ENCODE assay signal across 17 mouse cellular contexts in genomic region chr4:58464390-58465164, GRCm38 (mm10).
DNase-seq lines count a peak whose midpoint lies in the region; ATAC-seq and TF ChIP-seq lines count a peak whose summit lies in the region.
"Had no signal": no experiment of that assay in that cellular context is flagged by ENCODE, and none has a peak within 500 bp of the region (broad histone marks: within the 10 kb centered on the region; RNA-seq: fewer than 3 reads in every experiment).

No protein-coding gene starts in this region.

- TF ChIP-seq POLR2A in embryonic fibroblast, embryonic 13.5 days (IDR thresholded peaks at IDR 0.05; ENCODE audit: low read depth, low read length) = no peak

- H3K27me3 ChIP-seq in heart, embryonic 16.5 days (ENCODE audit: control insufficient read depth, insufficient read depth, low read length) = no peaks in the 10 kb centered on the region
- no peaks in the 10 kb centered on the region for H3K27me3 ChIP-seq in C2C12 (ENCODE audit: control insufficient read depth, insufficient read depth, insufficient read length)
- H3K27me3 ChIP-seq in hindbrain, embryonic 14.5 days (ENCODE audit: control insufficient read depth, insufficient read depth, low read length) = no peaks in the 10 kb centered on the region
- H3K27me3 ChIP-seq: heart, embryonic 15.5 days; hindbrain, embryonic 13.5 days; neural tube, embryonic 15.5 days had no signal

- H3K36me3 ChIP-seq in heart, embryonic 16.5 days (ENCODE audit: control insufficient read depth, insufficient read depth) = no peaks in the 10 kb centered on the region
- peaks cover 5% of the 10 kb centered on the region for H3K36me3 ChIP-seq in C2C12 (ENCODE audit: control insufficient read depth, insufficient read depth)
- no peaks in the 10 kb centered on the region for H3K36me3 ChIP-seq in hindbrain, embryonic 14.5 days (replicated peaks; ENCODE audit: control insufficient read depth, insufficient read depth)
- H3K36me3 ChIP-seq: heart, embryonic 15.5 days; hindbrain, embryonic 13.5 days; neural tube, embryonic 15.5 days had no signal

- 73% methylated on average over 13 of the region's 13 CpGs for WGBS in heart, embryonic 16.5 days
- WGBS in hindbrain, embryonic 14.5 days = 91% methylated on average over 13 of the region's 13 CpGs

- no peak overlapping the region for H3K4me2 ChIP-seq in heart, embryonic 16.5 days (ENCODE audit: low read depth, low read length)
- no peak overlapping the region for H3K4me2 ChIP-seq in hindbrain, embryonic 14.5 days (replicated peaks)
- H3K4me2 ChIP-seq: heart, embryonic 15.5 days; hindbrain, embryonic 13.5 days; neural tube, embryonic 15.5 days had no signal

- TF ChIP-seq CTCF in C2C12 (IDR thresholded peaks at IDR 0.05; ENCODE audit: control insufficient read depth, insufficient read depth, insufficient read length) = no peak
- TF ChIP-seq CTCF in embryonic fibroblast, embryonic 13.5 days (IDR thresholded peaks at IDR 0.05; ENCODE audit: borderline replicate concordance, insufficient read depth, low read length) = no peak

- H3K4me3 ChIP-seq in heart, embryonic 16.5 days (ENCODE audit: low read length) = no peak overlapping the region
- no peak overlapping the region for H3K4me3 ChIP-seq in C2C12 (ENCODE audit: insufficient read depth, poor library complexity, severe bottlenecking)
- no peak overlapping the region for H3K4me3 ChIP-seq in embryonic fibroblast, embryonic 13.5 days (ENCODE audit: insufficient read depth, low read length)
- no peak overlapping the region for H3K4me3 ChIP-seq in hindbrain, embryonic 14.5 days (replicated peaks; ENCODE audit: low read length)
- H3K4me3 ChIP-seq: heart, embryonic 15.5 days; hindbrain, embryonic 13.5 days; neural tube, embryonic 15.5 days had no signal

- no peak for DNase-seq in heart, postnatal 14 days
- DNase-seq in adrenal gland, adult 2 months = peak; percentile 78
- no peak for DNase-seq in T-cell, adult 2 months (ENCODE audit: low spot score)
- DNase-seq in hindbrain, embryonic 14.5 days (ENCODE audit: low spot score) = no peak
- DNase-seq: cerebellum, adult 9-11 months; heart, adult 11 months; kidney, adult 18-20 months; kidney, postnatal 4 days; right cerebral cortex, postnatal 14 days; thymus, adult 2 months had no signal

- H3K27ac ChIP-seq in heart, embryonic 16.5 days (ENCODE audit: low read length) = 0 out of 2 replicates have a peak overlapping the region, but pooled peaks have one; percentile 12
- peak overlapping the region; percentile 34; the same call in 1 of the 2 replicates for H3K27ac ChIP-seq in embryonic fibroblast, embryonic 13.5 days (ENCODE audit: insufficient read depth, low read length)
- H3K27ac ChIP-seq in hindbrain, embryonic 14.5 days = no peak overlapping the region
- H3K27ac ChIP-seq: heart, embryonic 15.5 days; hindbrain, embryonic 13.5 days; neural tube, embryonic 15.5 days had no signal

- H3K4me1 ChIP-seq in heart, embryonic 16.5 days (ENCODE audit: control insufficient read depth, insufficient read depth, low read length) = no peaks in the 10 kb centered on the region
- H3K4me1 ChIP-seq in embryonic fibroblast, embryonic 13.5 days (ENCODE audit: control insufficient read depth, insufficient read depth, low read length) = peaks cover 18% of the 10 kb centered on the region
- no peaks in the 10 kb centered on the region for H3K4me1 ChIP-seq in hindbrain, embryonic 14.5 days (replicated peaks; ENCODE audit: control insufficient read depth, insufficient read depth, low read length)
- H3K4me1 ChIP-seq: hindbrain, embryonic 13.5 days; neural tube, embryonic 15.5 days had no signal

- no peak overlapping the region for H3K9ac ChIP-seq in heart, embryonic 16.5 days (ENCODE audit: low read length)
- no peak overlapping the region for H3K9ac ChIP-seq in hindbrain, embryonic 14.5 days
- H3K9ac ChIP-seq: heart, embryonic 15.5 days; hindbrain, embryonic 13.5 days; neural tube, embryonic 15.5 days had no signal

- no peaks in the 10 kb centered on the region for H3K9me3 ChIP-seq in heart, embryonic 16.5 days (replicated peaks; ENCODE audit: control insufficient read depth, low read length)
- H3K9me3 ChIP-seq in hindbrain, embryonic 14.5 days (ENCODE audit: control insufficient read depth, low read length) = no peaks in the 10 kb centered on the region
- H3K9me3 ChIP-seq: heart, embryonic 15.5 days; hindbrain, embryonic 13.5 days; neural tube, embryonic 15.5 days had no signal

- H3K79me3 ChIP-seq in C2C12 (ENCODE audit: low read depth) = peaks cover 20% of the 10 kb centered on the region

- intact Hi-C loops in heart, postnatal 14 days (cut with DNase I) = no loop called here

- ATAC-seq in heart, embryonic 16.5 days (replicated peaks; ENCODE audit: extremely low read depth, insufficient read depth, low FRiP score) = no peak
- no peak for ATAC-seq in hindbrain, embryonic 14.5 days (ENCODE audit: low FRiP score)
- ATAC-seq: forebrain, embryonic 14.5 days had no signal

- H3ac ChIP-seq in C2C12 (ENCODE audit: control insufficient read depth, insufficient read length, low read depth) = no peak overlapping the region

- H3K79me2 ChIP-seq in C2C12 (ENCODE audit: control insufficient read depth, insufficient read depth) = peaks cover 34% of the 10 kb centered on the region

TF ChIP-seq in C2C12, 6 proteins besides CTCF, POLR2A, EP300 and RAD21:
- TF ChIP-seq USF1 (IDR thresholded peaks at IDR 0.05; ENCODE audit: low read depth) (peak; percentile 91), MAX (IDR thresholded peaks at IDR 0.05) (peak; percentile 53), FOSL1 (IDR thresholded peaks at IDR 0.05; ENCODE audit: insufficient read depth, low read length, poor library complexity, severe bottlenecking) (peak; percentile 78), MYOD1 (IDR thresholded peaks at IDR 0.05; ENCODE audit: control insufficient read depth, insufficient read length, low read depth) (peak; percentile 83), CEBPB (IDR thresholded peaks at IDR 0.05; ENCODE audit: low read depth) (no peak)
